Mouse (Mus musculus): ENCODE data around the gene Sphk2. TPM values are rescaled to one million over a fixed set of nuclear protein-coding genes. Genes with fewer than 3 reads are reported as not detected.
A peak's percentile ranks its signal among the peaks of the same experiment; 100 is the strongest.

The Sphk2 gene
- polyA plus RNA-seq, 2 experiments, result 27.5 to 36.9 TPM

DNA sequence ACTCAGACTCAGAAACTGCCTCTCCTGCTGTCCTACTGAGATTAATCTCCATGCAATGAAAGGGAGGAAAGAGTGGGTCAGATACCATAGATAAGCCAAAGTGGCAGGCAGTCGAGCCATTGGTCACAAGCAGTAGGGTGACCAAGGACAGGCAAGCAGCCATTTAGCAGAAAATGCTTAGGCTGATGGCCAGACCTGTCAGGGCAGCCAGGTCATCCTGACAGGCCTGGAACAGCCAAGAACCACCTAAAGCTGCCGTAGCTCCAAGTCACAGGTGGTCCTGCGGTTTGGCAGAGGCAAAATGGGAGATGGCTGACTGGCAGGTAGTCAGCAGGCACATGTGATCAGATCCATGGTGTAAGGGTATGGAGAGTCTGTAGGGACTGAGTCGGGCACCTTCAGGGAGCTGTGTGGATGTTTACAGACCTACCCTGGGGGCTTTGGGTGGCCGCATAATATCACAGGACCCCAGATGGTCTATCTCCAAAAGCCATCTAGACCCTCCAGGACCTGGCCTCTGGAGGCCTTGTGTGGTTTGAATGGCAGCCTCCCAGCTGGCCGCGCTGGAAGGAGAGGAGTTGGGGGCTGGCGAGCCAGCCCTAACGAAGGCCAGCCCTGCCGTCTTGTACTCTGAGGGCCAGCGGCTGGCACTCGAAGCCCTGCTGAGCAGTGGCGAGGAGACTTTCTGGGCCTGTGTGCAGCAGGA, 4.0 kb upstream of the Sphk2 start:
- peaks cover 77% of the 10 kb centered on the region for H3K36me3 ChIP-seq (ENCODE audit: control insufficient read depth, insufficient read depth, low read length)
- H3K27me3 ChIP-seq (ENCODE audit: control insufficient read depth, insufficient read depth, low read length), result no peaks in the 10 kb centered on the region
- DNase-seq (ENCODE audit: low spot score) (no peak), ATAC-seq (ENCODE audit: low FRiP score, low read depth) (no peak)
- no peak overlapping the region for H3K4me2 ChIP-seq (replicated peaks; ENCODE audit: low read depth, low read length, severe bottlenecking)
- no peak for TF ChIP-seq POLR2A (IDR thresholded peaks at IDR 0.05; ENCODE audit: borderline replicate concordance, extremely low read depth, insufficient read depth, insufficient read length)
- peaks cover 9% of the 10 kb centered on the region for H3K4me1 ChIP-seq (ENCODE audit: control insufficient read depth, insufficient read depth, low read length)
- WGBS, result 56% methylated on average over 13 of the region's 13 CpGs
- H3K27ac ChIP-seq (replicated peaks; ENCODE audit: low read depth, low read length), result no peak overlapping the region
- H3K9me3 ChIP-seq (ENCODE audit: control insufficient read depth, low read length), result no peaks in the 10 kb centered on the region
- no peak overlapping the region for H3K4me3 ChIP-seq (replicated peaks; ENCODE audit: low read length)
- H3K9ac ChIP-seq (ENCODE audit: low read depth, low read length, severe bottlenecking), result no peak overlapping the region

GRCm38 (mm10) chr7:45721234-45721571, 3.4 kb upstream of the Sphk2 start:
- DNase-seq (ENCODE audit: low spot score), result no peak
- Histone ChIP-seq H3K4me1 (ENCODE audit: control insufficient read depth, insufficient read depth, low read length) (peaks cover 15% of the 10 kb centered on the region), H3K4me3 (replicated peaks; ENCODE audit: low read length) (no peak overlapping the region), H3K27ac (replicated peaks; ENCODE audit: low read depth, low read length) (no peak overlapping the region), H3K9ac (ENCODE audit: low read depth, low read length, severe bottlenecking) (no peak overlapping the region), H3K9me3 (ENCODE audit: control insufficient read depth, low read length) (no peaks in the 10 kb centered on the region), H3K27me3 (ENCODE audit: control insufficient read depth, insufficient read depth, low read length) (no peaks in the 10 kb centered on the region), H3K4me2 (replicated peaks; ENCODE audit: low read depth, low read length, severe bottlenecking) (no peak overlapping the region), H3K36me3 (ENCODE audit: control insufficient read depth, insufficient read depth, low read length) (peaks cover 72% of the 10 kb centered on the region)
- no peak for ATAC-seq (ENCODE audit: low FRiP score, low read depth)
- TF ChIP-seq POLR2A (IDR thresholded peaks at IDR 0.05; ENCODE audit: borderline replicate concordance, extremely low read depth, insufficient read depth, insufficient read length), result no peak
- WGBS, result 79% methylated on average over 7 of the region's 7 CpGs

- TF ChIP-seq POLR2A (IDR thresholded peaks at IDR 0.05; ENCODE audit: borderline replicate concordance, extremely low read depth, insufficient read depth, insufficient read length), result no peak
- H3K27ac ChIP-seq (replicated peaks; ENCODE audit: low read depth, low read length), result no peak within 1 kb of the TSS
- no peak for ATAC-seq (ENCODE audit: low FRiP score, low read depth)
- no peak within 1 kb of the TSS for H3K4me2 ChIP-seq (replicated peaks; ENCODE audit: low read depth, low read length, severe bottlenecking)
- no peak for DNase-seq (ENCODE audit: low spot score)
- no peaks in the 10 kb centered on the region for H3K9me3 ChIP-seq (ENCODE audit: control insufficient read depth, low read length)
- peaks cover 67% of the 10 kb centered on the region for H3K36me3 ChIP-seq (ENCODE audit: control insufficient read depth, insufficient read depth, low read length)
- H3K27me3 ChIP-seq (ENCODE audit: control insufficient read depth, insufficient read depth, low read length), result no peaks in the 10 kb centered on the region
- peaks cover 21% of the 10 kb centered on the region for H3K4me1 ChIP-seq (ENCODE audit: control insufficient read depth, insufficient read depth, low read length)
- WGBS, result 81% methylated on average over 14 of the region's 14 CpGs
- H3K9ac ChIP-seq (ENCODE audit: low read depth, low read length, severe bottlenecking), result no peak within 1 kb of the TSS
- no peak within 1 kb of the TSS for H3K4me3 ChIP-seq (replicated peaks; ENCODE audit: low read length)
Measured at GRCm38 (mm10) chr7:45720413-45721233, 2.8 kb upstream of the Sphk2 start, which contains the start of gene Fam83e. Fam83e (plus strand) TSS chr7:45721212.

GRCm38 (mm10) chr7:45719738-45720412, 2.1 kb upstream of the Sphk2 start:
- 90% methylated on average over 15 of the region's 16 CpGs for WGBS
- Histone ChIP-seq H3K9ac (ENCODE audit: low read depth, low read length, severe bottlenecking) (0 out of 2 replicates have a peak overlapping the region, but pooled peaks have one; percentile 96), H3K27me3 (ENCODE audit: control insufficient read depth, insufficient read depth, low read length) (no peaks in the 10 kb centered on the region), H3K27ac (replicated peaks; ENCODE audit: low read depth, low read length) (no peak overlapping the region), H3K36me3 (ENCODE audit: control insufficient read depth, insufficient read depth, low read length) (peaks cover 62% of the 10 kb centered on the region), H3K9me3 (ENCODE audit: control insufficient read depth, low read length) (no peaks in the 10 kb centered on the region), H3K4me2 (replicated peaks; ENCODE audit: low read depth, low read length, severe bottlenecking) (peak overlapping the region; percentile 89; the same call in 1 of the 2 replicates), H3K4me1 (ENCODE audit: control insufficient read depth, insufficient read depth, low read length) (peaks cover 24% of the 10 kb centered on the region), H3K4me3 (replicated peaks; ENCODE audit: low read length) (peak overlapping the region; percentile 77; the same call in 1 of the 2 replicates)
- DNase-seq (ENCODE audit: low spot score) (no peak), ATAC-seq (ENCODE audit: low FRiP score, low read depth) (no peak)
- no peak for TF ChIP-seq POLR2A (IDR thresholded peaks at IDR 0.05; ENCODE audit: borderline replicate concordance, extremely low read depth, insufficient read depth, insufficient read length)

GRCm38 (mm10) chr7:45719180-45719579, 1.4 kb upstream of the Sphk2 start:
- no peak for ATAC-seq (ENCODE audit: low FRiP score, low read depth)
- no peak for DNase-seq (ENCODE audit: low spot score)
- Histone ChIP-seq H3K4me2 (replicated peaks; ENCODE audit: low read depth, low read length, severe bottlenecking) (peak overlapping the region; percentile 89), H3K4me3 (replicated peaks; ENCODE audit: low read length) (peak overlapping the region; percentile 77), H3K27ac (replicated peaks; ENCODE audit: low read depth, low read length) (no peak overlapping the region), H3K4me1 (ENCODE audit: control insufficient read depth, insufficient read depth, low read length) (peaks cover 29% of the 10 kb centered on the region), H3K36me3 (ENCODE audit: control insufficient read depth, insufficient read depth, low read length) (peaks cover 55% of the 10 kb centered on the region), H3K27me3 (ENCODE audit: control insufficient read depth, insufficient read depth, low read length) (no peaks in the 10 kb centered on the region), H3K9ac (ENCODE audit: low read depth, low read length, severe bottlenecking) (peak overlapping the region; percentile 96), H3K9me3 (ENCODE audit: control insufficient read depth, low read length) (no peaks in the 10 kb centered on the region)
- WGBS, result 81% methylated on average over 10 of the region's 10 CpGs
- no peak for TF ChIP-seq POLR2A (IDR thresholded peaks at IDR 0.05; ENCODE audit: borderline replicate concordance, extremely low read depth, insufficient read depth, insufficient read length)

Measured in limb, embryonic 14.5 days (tissue).